ENCODE assay signal across 8 mouse cellular contexts in the genomic region with DNA sequence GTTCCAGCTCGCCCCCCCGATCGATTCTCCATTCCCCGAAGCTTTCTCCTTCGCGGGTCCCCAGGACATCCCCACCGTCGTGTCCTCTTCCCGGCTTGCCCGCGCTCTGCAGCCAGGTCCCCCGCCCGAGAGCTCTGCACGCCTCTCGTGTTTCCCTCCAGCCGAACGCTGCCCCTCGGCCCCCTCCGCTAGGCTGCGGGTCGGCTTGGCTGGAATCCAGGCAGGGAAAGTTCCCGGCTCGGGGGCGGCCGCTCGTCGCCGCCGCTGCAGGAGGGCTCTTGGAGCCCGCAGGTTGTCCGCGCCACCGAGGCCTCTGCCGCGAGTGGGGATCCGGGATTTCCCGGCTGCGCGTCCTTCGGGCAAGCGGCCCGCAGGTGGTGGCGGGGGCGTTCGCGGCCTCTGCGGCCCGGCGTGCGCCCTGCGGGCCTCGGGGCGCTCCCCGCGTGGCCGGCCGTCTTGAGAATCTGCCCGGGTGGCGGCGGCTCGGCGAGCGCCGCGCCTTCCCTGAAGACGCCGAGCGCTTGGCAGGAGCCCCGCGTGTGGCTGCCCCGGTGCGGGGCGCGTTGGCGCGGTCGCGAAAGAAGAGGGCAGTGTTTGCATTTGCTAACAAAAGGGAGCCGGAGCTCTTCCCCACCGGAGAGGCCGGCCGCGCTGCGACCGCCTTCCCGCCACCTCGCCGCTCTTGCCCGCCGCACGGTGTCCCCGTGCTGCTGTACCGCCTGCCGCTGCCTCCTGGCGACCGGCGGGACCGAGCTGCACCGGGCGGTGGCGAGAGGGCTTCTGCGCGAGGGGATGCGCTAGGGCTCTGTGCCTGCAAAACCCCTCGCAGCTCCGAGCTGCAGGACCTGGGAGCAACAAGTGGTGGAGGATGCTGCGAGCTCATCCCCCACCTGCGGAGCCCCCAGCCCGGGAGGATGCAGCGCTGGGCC. TPM values are rescaled to one million over a fixed set of nuclear protein-coding genes. Genes with fewer than 3 reads are reported as not detected.
A peak's percentile ranks its signal among the peaks of the same experiment; 100 is the strongest.
DNase-seq lines count a peak whose midpoint lies in the region; ATAC-seq and TF ChIP-seq lines count a peak whose summit lies in the region.

No protein-coding gene starts in this region.

- H3K9me3 ChIP-seq in embryonic facial prominence, embryonic 14.5 days (ENCODE audit: control insufficient read depth, low read length): no peaks in the 10 kb centered on the region
- no peaks in the 10 kb centered on the region for H3K9me3 ChIP-seq in heart, embryonic 10.5 days
- H3K9me3 ChIP-seq in kidney, embryonic 14.5 days (ENCODE audit: control insufficient read depth, low read length): no peaks in the 10 kb centered on the region

- peak overlapping the region; percentile 76 for H3K4me3 ChIP-seq in embryonic facial prominence, embryonic 14.5 days (ENCODE audit: low read depth, low read length)
- peak overlapping the region; percentile 83 for H3K4me3 ChIP-seq in heart, embryonic 10.5 days
- peak overlapping the region; percentile 80 for H3K4me3 ChIP-seq in kidney, embryonic 14.5 days (ENCODE audit: low read length)
- peak overlapping the region; percentile 73 for H3K4me3 ChIP-seq in liver, adult 2 months (ENCODE audit: insufficient read depth, low read depth, low read length)

- H3K4me2 ChIP-seq in embryonic facial prominence, embryonic 14.5 days (ENCODE audit: low read depth, low read length): peak overlapping the region; percentile 92
- peak overlapping the region; percentile 86 for H3K4me2 ChIP-seq in kidney, embryonic 14.5 days (replicated peaks; ENCODE audit: low read depth, low read length)

- WGBS in embryonic facial prominence, embryonic 14.5 days: under 1% methylated on average over 42 of the region's 110 CpGs
- under 1% methylated on average over 108 of the region's 110 CpGs for WGBS in heart, embryonic 10.5 days
- WGBS in kidney, embryonic 14.5 days: under 1% methylated on average over 84 of the region's 110 CpGs
- WGBS in liver, adult 2 months: under 1% methylated on average over 110 of the region's 110 CpGs

- H3K79me2 ChIP-seq in liver, adult 2 months (ENCODE audit: control insufficient read depth, insufficient read depth, low read length): peaks cover 3% of the 10 kb centered on the region; the same call in 1 of the 2 replicates

- DNase-seq in layer of hippocampus, adult 18-20 months (ENCODE audit: low spot score in 2 of 2): peak; percentile 61 to 75
- no peak for DNase-seq in layer of hippocampus, adult 8-10 months (ENCODE audit: low spot score in 2 of 2)
- peak; percentile 50 for DNase-seq in embryonic facial prominence, embryonic 14.5 days (ENCODE audit: low spot score)
- peak; percentile 81 for DNase-seq in heart, embryonic 10.5 days (ENCODE audit: low spot score)
- peak; percentile 37 for DNase-seq in liver, adult 2 months (ENCODE audit: extremely low read depth, low read depth, low spot score)
- peak; percentile 2 for DNase-seq in naive thymus-derived CD4-positive, alpha-beta T cell, adult 2 months (ENCODE audit: low read depth)
- peak; percentile 4 to 14 for DNase-seq in thymus, adult 18-20 months

- peak overlapping the region; percentile 74 for H3K9ac ChIP-seq in embryonic facial prominence, embryonic 14.5 days (ENCODE audit: low read depth, low read length)
- H3K9ac ChIP-seq in kidney, embryonic 14.5 days (ENCODE audit: low read depth, low read length): peak overlapping the region; percentile 80
- peak overlapping the region; percentile 85 for H3K9ac ChIP-seq in liver, adult 2 months (ENCODE audit: low read depth, low read length)

- no peaks in the 10 kb centered on the region for H3K36me3 ChIP-seq in embryonic facial prominence, embryonic 14.5 days (ENCODE audit: control insufficient read depth, insufficient read depth, low read length)
- no peaks in the 10 kb centered on the region for H3K36me3 ChIP-seq in heart, embryonic 10.5 days
- H3K36me3 ChIP-seq in kidney, embryonic 14.5 days (ENCODE audit: control insufficient read depth, insufficient read depth, low read length): no peaks in the 10 kb centered on the region
- H3K36me3 ChIP-seq in liver, adult 2 months (ENCODE audit: control insufficient read depth, insufficient read depth, low read length): no peaks in the 10 kb centered on the region

- peaks cover 20% of the 10 kb centered on the region; the same call in 1 of the 2 replicates for H3K27me3 ChIP-seq in embryonic facial prominence, embryonic 14.5 days (replicated peaks; ENCODE audit: control insufficient read depth, insufficient read depth, low read length)
- H3K27me3 ChIP-seq in heart, embryonic 10.5 days (ENCODE audit: insufficient read depth, poor library complexity, severe bottlenecking): 0 out of 2 replicates have a peak, but pooled peaks cover 5% of the 10 kb centered on the region
- 0 out of 2 replicates have a peak, but pooled peaks cover 6% of the 10 kb centered on the region for H3K27me3 ChIP-seq in kidney, embryonic 14.5 days (ENCODE audit: control insufficient read depth, insufficient read depth, low read length)
- H3K27me3 ChIP-seq in liver, adult 2 months (ENCODE audit: control insufficient read depth, insufficient read depth, low read length): no peaks in the 10 kb centered on the region

- ATAC-seq in embryonic facial prominence, embryonic 14.5 days (ENCODE audit: low read depth): peak; percentile 3; the same call in 1 of the 2 replicates
- ATAC-seq in kidney, embryonic 14.5 days (ENCODE audit: low FRiP score, low TSS enrichment): peak; percentile 22; the same call in 1 of the 2 replicates

- peak overlapping the region; percentile 71 for H3K27ac ChIP-seq in embryonic facial prominence, embryonic 14.5 days (replicated peaks; ENCODE audit: low read depth, low read length)
- H3K27ac ChIP-seq in heart, embryonic 10.5 days: peak overlapping the region; percentile 92
- H3K27ac ChIP-seq in kidney, embryonic 14.5 days (ENCODE audit: low read depth, low read length): peak overlapping the region; percentile 80
- H3K27ac ChIP-seq in liver, adult 2 months (replicated peaks; ENCODE audit: insufficient read depth, low read depth, low read length): no peak overlapping the region

- H3K4me1 ChIP-seq in embryonic facial prominence, embryonic 14.5 days (ENCODE audit: control insufficient read depth, insufficient read depth, low read length): peaks cover 17% of the 10 kb centered on the region; the same call in 1 of the 2 replicates
- peaks cover 31% of the 10 kb centered on the region for H3K4me1 ChIP-seq in heart, embryonic 10.5 days
- H3K4me1 ChIP-seq in kidney, embryonic 14.5 days (ENCODE audit: control insufficient read depth, insufficient read depth, low read length): peaks cover 3% of the 10 kb centered on the region; the same call in 1 of the 2 replicates
- peaks cover 5% of the 10 kb centered on the region for H3K4me1 ChIP-seq in liver, adult 2 months (ENCODE audit: control insufficient read depth, insufficient read depth, low read length)

- TF ChIP-seq CTCF in liver, adult 2 months (IDR thresholded peaks at IDR 0.05; ENCODE audit: low read depth, low read length): peak; percentile 33

- no peak for TF ChIP-seq POLR2A in liver, adult 2 months (IDR thresholded peaks at IDR 0.05; ENCODE audit: extremely low read depth, insufficient read depth, low read length)

RNA-seq across cellular contexts. Expression of a gene that starts 1.2 kb away (rescaled TPM):
- 100 to 1,000 TPM; 246 to 270 TPM for total RNA-seq in layer of hippocampus, adult 18-20 months (2021)
- total RNA-seq in layer of hippocampus, adult 8-10 months (2022): 100 to 1,000 TPM; 270 to 291 (median 280) TPM
- polyA plus RNA-seq in embryonic facial prominence, embryonic 14.5 days (2014; fragmentation: Nextera tagmentation; extraction: Ambion mirVana): 75.1 and 76.2 TPM in 2 replicates
- 44.7 and 68.4 TPM in 2 replicates for polyA plus RNA-seq in heart, embryonic 10.5 days (2016; fragmentation: Nextera tagmentation; extraction: Ambion mirVana)
- 66.3 and 92.1 TPM in 2 replicates for polyA plus RNA-seq in kidney, embryonic 14.5 days (2014; fragmentation: Nextera tagmentation; extraction: Ambion mirVana)
- 21.4 and 26.8 TPM in 2 replicates for total RNA-seq in liver, adult 2 months (2014; rRNA removed)
- polyA plus RNA-seq in liver, adult 2 months (2012; rRNA removed): 12.5 and 14.8 TPM in 2 replicates

Comparison
In these comparisons a context has a peak if more than half of its experiments do, and no peak if none do; other contexts are left out.
1. DNase-seq: peak in layer of hippocampus, adult 18-20 months (2 of 2), embryonic facial prominence, embryonic 14.5 days (single experiment), heart, embryonic 10.5 days (single experiment), liver, adult 2 months (single experiment), naive thymus-derived CD4-positive, alpha-beta T cell, adult 2 months (single experiment) and thymus, adult 18-20 months (2 of 2); none in layer of hippocampus, adult 8-10 months (0 of 2).
2. Peak in every context shown above with its lines, with median percentiles within 50 percentile points of each other: H3K4me3 ChIP-seq and H3K9ac ChIP-seq.